Mouse (Mus musculus) megakaryocyte, embryonic 14.5 days (primary cell): ENCODE data around the gene Flt3l.

ENCODE experiments used
- FLI1 ChIP-seq: IDR thresholded peaks from 2 replicates; pipeline ENCODE4 v1.6.1; 2012; ENCODE audit warnings: low read length, inconsistent platforms, mixed read lengths
- GATA1 ChIP-seq: IDR thresholded peaks from 3 replicates; pipeline ENCODE4 v1.6.1; 2012; ENCODE audit warnings: mixed read lengths, low read length, inconsistent platforms, borderline replicate concordance

DNA sequence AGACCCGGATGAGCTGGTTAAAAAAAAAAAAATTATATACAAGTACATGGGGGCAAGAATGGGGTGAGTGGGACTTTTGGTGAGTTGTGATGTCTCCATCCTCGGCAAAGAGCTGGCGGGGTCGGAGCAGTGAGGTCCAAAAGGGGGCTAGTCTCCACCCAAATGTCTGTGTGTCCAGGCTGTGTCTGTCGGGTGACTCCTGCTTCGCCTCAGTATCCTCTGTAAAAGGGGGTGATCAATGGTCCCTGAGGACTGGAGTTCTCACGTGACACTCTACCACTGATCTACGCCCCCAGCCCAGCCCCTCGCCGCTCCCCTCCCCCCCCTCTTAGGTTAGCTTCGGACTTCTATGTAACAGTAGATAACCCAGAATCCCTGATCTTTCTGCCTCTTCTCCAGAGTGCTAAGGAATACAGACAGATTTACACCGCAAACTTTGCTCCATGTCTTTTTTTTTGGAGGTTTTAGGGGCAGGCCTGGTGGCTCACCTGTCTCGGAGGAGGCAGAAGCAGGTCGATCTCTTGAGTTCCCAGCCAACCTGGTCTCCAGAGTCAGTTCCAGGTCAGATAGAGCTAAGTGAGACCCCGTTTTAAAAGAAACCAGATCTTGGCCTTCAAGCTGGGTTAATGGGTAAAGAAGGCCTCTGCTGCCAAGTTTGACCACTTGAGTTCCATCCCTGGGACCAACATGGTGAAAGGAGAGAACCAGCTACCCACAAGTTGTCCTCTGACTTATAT, 6.3 kb downstream of the Flt3l start:
- no peak for TF ChIP-seq GATA1
- TF ChIP-seq FLI1 = no peak
